Mouse (Mus musculus) liver, embryonic 15.5 days (tissue): Measurements from ENCODE around the gene Nova2. TPM values are rescaled to one million over a fixed set of nuclear protein-coding genes. Genes with fewer than 3 reads are reported as not detected.
A peak's percentile ranks its signal among the peaks of the same experiment; 100 is the strongest.

ENCODE experiments used
- ATAC-seq: fragments of 200-750 bp; cut with Nextera tagmentation; 2 replicates; pipeline ENCODE4 v1.8.0; 2017; ENCODE audit warnings: moderate number of reproducible peaks, mild to moderate bottlenecking, moderate library complexity; ENCODE audit not compliant: insufficient read depth
- H3K27ac ChIP-seq: fragments of 300-500 bp; sonication (generic); replicated peaks from 2 replicates; pipeline ENCODE4 v1.5.1; 2015; ENCODE audit warnings: mild to moderate bottlenecking, inconsistent platforms
- H3K27me3 ChIP-seq: fragments of 300-500 bp; sonication (generic); 2 replicates; pipeline ENCODE4 v1.6.1; 2015; ENCODE audit warnings: mild to moderate bottlenecking, inconsistent platforms
- H3K36me3 ChIP-seq: fragments of 300-500 bp; sonication (generic); replicated peaks from 2 replicates; pipeline ENCODE4 v1.6.1; 2015; ENCODE audit warnings: moderate library complexity, mild to moderate bottlenecking, inconsistent platforms
- H3K4me1 ChIP-seq: fragments of 300-500 bp; sonication (generic); replicated peaks from 2 replicates; pipeline ENCODE4 v1.6.1; 2015; ENCODE audit warnings: inconsistent platforms
- H3K4me2 ChIP-seq: fragments of 300-500 bp; sonication (generic); 2 replicates; pipeline ENCODE4 v1.6.1; 2015; ENCODE audit warnings: moderate library complexity, mild to moderate bottlenecking, inconsistent platforms
- H3K4me3 ChIP-seq: fragments of 300-500 bp; sonication (generic); replicated peaks from 2 replicates; pipeline ENCODE4 v1.5.1; 2015; ENCODE audit warnings: mild to moderate bottlenecking, inconsistent platforms
- H3K9ac ChIP-seq: fragments of 300-500 bp; sonication (generic); 2 replicates; pipeline ENCODE4 v1.6.1; 2015; ENCODE audit warnings: moderate library complexity, mild to moderate bottlenecking, inconsistent platforms
- H3K9me3 ChIP-seq: fragments of 300-500 bp; sonication (generic); replicated peaks from 2 replicates; pipeline ENCODE4 v1.6.1; 2016; ENCODE audit warnings: inconsistent platforms
- WGBS: fragments of 180-500 bp; shearing (Covaris S2); methylation state at CpG from one replicate; pipeline ENCODE4 v1.1.7; 2015; ENCODE audit warnings: mixed read lengths; ENCODE audit not compliant: insufficient replicate concordance; 5-methylcytosine and 5-hydroxymethylcytosine counted together
- polyA plus RNA-seq: library from polyadenylated mRNA; unstranded; fragments of >200 nt; fragmentation: Nextera tagmentation; extraction: Ambion mirVana; gene quantifications from 2 replicates; pipeline ENCODE4 v1.2.1, GENCODE M21; 2015

Nova2 gene
- polyA plus RNA-seq, 1 experiment from 2014 or later = 0.06 TPM

DNA sequence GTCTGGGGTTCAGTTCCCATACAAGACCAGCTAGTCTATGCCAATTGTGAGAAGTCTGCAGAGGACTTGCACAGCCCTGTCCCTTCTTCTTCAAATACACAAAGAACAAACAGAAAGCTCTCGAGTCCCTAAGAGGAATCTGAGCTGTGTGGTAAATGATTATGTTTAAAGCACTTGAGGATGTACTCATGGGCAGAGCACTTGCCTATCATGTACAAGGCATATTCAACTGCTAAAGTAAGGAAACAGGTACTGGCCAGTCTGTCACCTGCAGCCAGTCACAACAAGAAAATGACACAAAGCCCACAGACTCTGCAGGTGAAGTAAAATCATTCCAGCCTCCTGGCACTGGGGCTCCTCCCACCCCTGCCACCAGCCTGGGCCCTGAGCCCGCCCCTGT, 25.2 kb upstream of the Nova2 start:
- ATAC-seq = no peak
- no peaks in the 10 kb centered on the region for H3K27me3 ChIP-seq
- no peak overlapping the region for H3K4me2 ChIP-seq
- 65% methylated on average over 2 of the region's 2 CpGs for WGBS
- peaks cover 14% of the 10 kb centered on the region; the same call in 1 of the 2 replicates for H3K36me3 ChIP-seq
- no peaks in the 10 kb centered on the region for H3K9me3 ChIP-seq
- H3K4me3 ChIP-seq = no peak overlapping the region
- no peaks in the 10 kb centered on the region for H3K4me1 ChIP-seq
- H3K9ac ChIP-seq = no peak overlapping the region
- no peak overlapping the region for H3K27ac ChIP-seq

GRCm38 (mm10) chr7:18902486-18902885, 23.2 kb upstream of the Nova2 start:
- H3K4me3 ChIP-seq = no peak overlapping the region
- no peaks in the 10 kb centered on the region for H3K27me3 ChIP-seq
- no peak overlapping the region for H3K4me2 ChIP-seq
- no peak for ATAC-seq
- H3K9me3 ChIP-seq = no peaks in the 10 kb centered on the region
- no peak overlapping the region for H3K9ac ChIP-seq
- WGBS = 46% methylated on average over 3 of the region's 3 CpGs
- no peaks in the 10 kb centered on the region for H3K4me1 ChIP-seq
- H3K36me3 ChIP-seq = peaks cover 17% of the 10 kb centered on the region; the same call in 1 of the 2 replicates
- H3K27ac ChIP-seq = no peak overlapping the region

DNA sequence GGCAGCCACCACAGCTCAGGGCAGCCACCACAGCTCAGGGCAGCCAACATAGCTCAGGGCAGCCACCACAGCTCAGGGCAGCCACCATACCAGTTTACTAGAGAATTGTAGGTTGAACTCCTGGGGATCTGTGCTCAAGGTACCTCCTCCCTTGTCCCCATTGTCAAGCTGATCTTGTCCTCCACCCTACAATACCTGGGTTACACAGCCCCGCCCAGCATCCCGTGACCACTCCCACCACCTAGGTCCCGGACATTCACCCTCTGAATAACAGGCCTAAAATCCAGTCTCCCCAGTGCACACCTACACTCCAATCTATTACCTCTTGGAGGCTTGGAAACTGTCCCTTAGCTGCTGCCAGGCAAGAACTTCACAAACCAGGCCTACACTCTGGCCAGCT, 20.7 kb upstream of the Nova2 start:
- H3K27me3 ChIP-seq = no peaks in the 10 kb centered on the region
- 59% methylated on average over 3 of the region's 3 CpGs for WGBS
- 0 out of 2 replicates have a peak, but pooled peaks cover 11% of the 10 kb centered on the region for H3K36me3 ChIP-seq
- no peaks in the 10 kb centered on the region for H3K9me3 ChIP-seq
- H3K9ac ChIP-seq = no peak overlapping the region
- H3K27ac ChIP-seq = no peak overlapping the region
- H3K4me1 ChIP-seq = peaks cover 16% of the 10 kb centered on the region
- ATAC-seq = no peak
- no peak overlapping the region for H3K4me2 ChIP-seq
- H3K4me3 ChIP-seq = no peak overlapping the region

GRCm38 (mm10) chr7:18909797-18910196, 15.9 kb upstream of the Nova2 start:
- Histone ChIP-seq H3K4me3 (peak overlapping the region; percentile 75), H3K9me3 (no peaks in the 10 kb centered on the region), H3K9ac (peak overlapping the region; percentile 62), H3K4me1 (peaks cover 24% of the 10 kb centered on the region), H3K27me3 (no peaks in the 10 kb centered on the region; the same call in 1 of the 2 replicates), H3K27ac (0 out of 2 replicates have a peak overlapping the region, but pooled peaks have one; percentile 7), H3K4me2 (peak overlapping the region; percentile 80), H3K36me3 (0 out of 2 replicates have a peak, but pooled peaks cover 3% of the 10 kb centered on the region)
- 4% methylated on average over 17 of the region's 17 CpGs for WGBS
- peak; percentile 43 for ATAC-seq

DNA sequence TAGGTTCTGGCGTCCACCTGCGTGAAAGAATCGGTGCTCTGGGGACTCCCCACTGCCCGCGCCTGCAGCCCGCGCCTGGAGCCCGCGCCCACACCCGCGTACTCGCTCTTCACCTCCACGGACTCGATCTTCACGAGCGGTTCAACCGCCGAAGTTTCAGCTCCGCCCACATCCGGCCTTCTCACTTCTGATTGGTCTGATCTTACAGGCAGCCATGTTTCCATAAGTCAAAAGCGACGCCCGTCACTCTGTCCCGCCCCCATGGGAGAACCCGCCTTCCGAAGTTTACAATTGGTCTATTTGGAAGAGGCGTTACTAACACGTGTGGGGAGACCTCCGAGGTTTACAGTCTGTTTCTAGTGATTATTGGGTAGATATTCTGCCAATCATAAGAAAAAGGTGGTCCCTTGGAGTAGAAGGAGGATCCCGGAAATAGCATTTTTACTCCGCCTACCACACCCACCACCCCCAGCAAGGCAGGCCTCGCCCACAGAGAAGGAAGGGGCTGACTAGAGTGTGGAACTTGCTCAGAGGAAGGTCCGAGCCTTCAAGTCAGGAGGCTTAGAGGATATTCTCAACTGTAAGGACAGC, 15.4 kb upstream of the Nova2 start, which contains the start of gene Ccdc61:
Ccdc61 (minus strand) TSS at position 175 of the 591 bp plus-strand sequence.
- H3K27me3 ChIP-seq = no peaks in the 10 kb centered on the region; the same call in 1 of the 2 replicates
- H3K4me1 ChIP-seq = peaks cover 24% of the 10 kb centered on the region
- H3K9ac ChIP-seq = peak within 1 kb of the TSS; percentile 62
- H3K27ac ChIP-seq = 0 out of 2 replicates have a peak within 1 kb of the TSS, but pooled peaks have one; percentile 7
- peak within 1 kb of the TSS; percentile 75 for H3K4me3 ChIP-seq
- ATAC-seq = peak; percentile 98
- WGBS = under 1% methylated on average over 33 of the region's 33 CpGs
- H3K36me3 ChIP-seq = 0 out of 2 replicates have a peak, but pooled peaks cover 3% of the 10 kb centered on the region
- H3K4me2 ChIP-seq = peak within 1 kb of the TSS; percentile 80
- no peaks in the 10 kb centered on the region for H3K9me3 ChIP-seq

DNA sequence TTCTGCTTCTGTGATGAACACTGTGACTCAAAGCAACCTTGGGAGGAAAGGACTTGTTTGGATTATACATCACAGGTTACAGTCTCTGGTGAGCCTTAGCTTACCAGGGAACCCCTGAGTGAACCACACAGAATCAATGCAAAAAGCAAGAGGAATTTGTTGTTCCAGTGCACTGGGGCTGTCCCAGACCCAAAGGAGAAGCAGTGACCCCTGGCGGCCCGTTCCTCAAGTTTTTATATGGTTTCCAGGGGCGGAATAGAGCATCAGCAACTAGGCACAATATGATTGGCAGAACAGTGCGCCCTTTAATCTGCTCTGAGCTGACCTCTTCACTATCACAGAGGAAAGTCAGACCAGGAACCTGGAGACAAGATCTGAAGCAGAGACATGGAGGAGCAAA, 9.4 kb upstream of the Nova2 start:
- no peak for ATAC-seq
- no peaks in the 10 kb centered on the region for H3K9me3 ChIP-seq
- H3K36me3 ChIP-seq = no peaks in the 10 kb centered on the region
- H3K9ac ChIP-seq = no peak overlapping the region
- peaks cover 4% of the 10 kb centered on the region for H3K4me1 ChIP-seq
- no peak overlapping the region for H3K4me2 ChIP-seq
- 58% methylated on average over 4 of the region's 4 CpGs for WGBS
- H3K4me3 ChIP-seq = no peak overlapping the region
- H3K27me3 ChIP-seq = peaks cover 18% of the 10 kb centered on the region; the same call in 1 of the 2 replicates
- no peak overlapping the region for H3K27ac ChIP-seq

- ATAC-seq = no peak
- 59% methylated on average over 3 of the region's 3 CpGs for WGBS
- Histone ChIP-seq H3K9ac (no peak overlapping the region), H3K27ac (no peak overlapping the region), H3K4me1 (0 out of 2 replicates have a peak, but pooled peaks cover 5% of the 10 kb centered on the region), H3K4me3 (no peak overlapping the region), H3K36me3 (no peaks in the 10 kb centered on the region), H3K4me2 (no peak overlapping the region), H3K9me3 (no peaks in the 10 kb centered on the region), H3K27me3 (peaks cover 33% of the 10 kb centered on the region)
Measured at GRCm38 (mm10) chr7:18917931-18918330, 7.8 kb upstream of the Nova2 start.

GRCm38 (mm10) chr7:18921069-18921468, 4.6 kb upstream of the Nova2 start:
- Histone ChIP-seq H3K27me3 (peaks cover 63% of the 10 kb centered on the region), H3K4me1 (peaks cover 12% of the 10 kb centered on the region), H3K4me3 (no peak overlapping the region), H3K27ac (no peak overlapping the region), H3K36me3 (no peaks in the 10 kb centered on the region), H3K9ac (no peak overlapping the region), H3K4me2 (no peak overlapping the region), H3K9me3 (no peaks in the 10 kb centered on the region)
- WGBS = 2% methylated on average over 12 of the region's 12 CpGs
- no peak for ATAC-seq

- Histone ChIP-seq H3K36me3 (no peaks in the 10 kb centered on the region), H3K27me3 (peaks cover 81% of the 10 kb centered on the region), H3K9ac (no peak overlapping the region), H3K4me2 (no peak overlapping the region), H3K4me1 (peaks cover 13% of the 10 kb centered on the region), H3K4me3 (no peak overlapping the region), H3K9me3 (no peaks in the 10 kb centered on the region), H3K27ac (no peak overlapping the region)
- ATAC-seq = no peak
- 45% methylated on average over 5 of the region's 5 CpGs for WGBS
Measured at GRCm38 (mm10) chr7:18922807-18923206, 2.9 kb upstream of the Nova2 start.

GRCm38 (mm10) chr7:18923267-18923666, 2.4 kb upstream of the Nova2 start:
- Histone ChIP-seq H3K9ac (no peak overlapping the region), H3K4me2 (no peak overlapping the region), H3K4me3 (no peak overlapping the region), H3K27me3 (peaks cover 85% of the 10 kb centered on the region), H3K27ac (no peak overlapping the region), H3K9me3 (no peaks in the 10 kb centered on the region), H3K4me1 (peaks cover 13% of the 10 kb centered on the region), H3K36me3 (no peaks in the 10 kb centered on the region)
- no peak for ATAC-seq
- 67% methylated on average over 11 of the region's 11 CpGs for WGBS

GRCm38 (mm10) chr7:18923711-18924191, 1.9 kb upstream of the Nova2 start:
- Histone ChIP-seq H3K4me3 (no peak overlapping the region), H3K36me3 (no peaks in the 10 kb centered on the region), H3K4me2 (no peak overlapping the region), H3K27ac (no peak overlapping the region), H3K9me3 (no peaks in the 10 kb centered on the region), H3K27me3 (peaks cover 88% of the 10 kb centered on the region), H3K4me1 (peaks cover 13% of the 10 kb centered on the region), H3K9ac (no peak overlapping the region)
- ATAC-seq = no peak
- 22% methylated on average over 4 of the region's 4 CpGs for WGBS
